Mouse (Mus musculus) ovary, postnatal 14 days (tissue): ENCODE results near the gene Serpina3b.
"Not testable (repeated sequence)": the region's sequence is repeated elsewhere in the genome, so short reads cannot be mapped to it uniquely, and the experiment has no call there.

Experiments used
- DNase-seq: peaks from one replicate; pipeline ENCODE4 v3.0.0; 2022; ENCODE audit warnings: low spot score

The Serpina3b gene

GRCm38 (mm10) chr12:104127696-104128095 is at the start of gene Serpina3b:
Serpina3b (plus strand) TSS chr12:104127996.
- DNase-seq: no peak

- DNase-seq: no peak
These were observed 37.7 kb upstream of the Serpina3b start for GRCm38 (mm10) chr12:104090119-104090518.

- no peak for DNase-seq
These were observed 36.5 kb upstream of the Serpina3b start for GRCm38 (mm10) chr12:104091303-104091702.

GRCm38 (mm10) chr12:104100768-104101167 is 27.0 kb upstream of the Serpina3b start, which contains the start of gene Serpina5:
Serpina5 (plus strand) TSS chr12:104101113.
- DNase-seq: no peak

- DNase-seq: no peak
These were observed 21.9 kb upstream of the Serpina3b start for GRCm38 (mm10) chr12:104105847-104106246.

GRCm38 (mm10) chr12:104106919-104107318 is 20.9 kb upstream of the Serpina3b start:
- DNase-seq: no peak

GRCm38 (mm10) chr12:104108507-104108906 is 19.3 kb upstream of the Serpina3b start:
- DNase-seq: no peak

GRCm38 (mm10) chr12:104112333-104112732 is 15.5 kb upstream of the Serpina3b start, which contains the start of gene Serpina3a:
Serpina3a (plus strand) TSS chr12:104112724.
- not testable (repeated sequence) for DNase-seq

GRCm38 (mm10) chr12:104114921-104115579 is 12.7 kb upstream of the Serpina3b start:
- no peak for DNase-seq

- DNase-seq: no peak
These were observed 4.7 kb upstream of the Serpina3b start for GRCm38 (mm10) chr12:104123097-104123496.

GRCm38 (mm10) chr12:104123996-104124395 is 3.8 kb upstream of the Serpina3b start:
- no peak for DNase-seq

- DNase-seq: no peak
These were observed 2.7 kb upstream of the Serpina3b start for GRCm38 (mm10) chr12:104125021-104125560.

- no peak for DNase-seq
These were observed 3.2 kb downstream of the Serpina3b start for GRCm38 (mm10) chr12:104131041-104131440.

GRCm38 (mm10) chr12:104138216-104138615 is 10.4 kb downstream of the Serpina3b start:
- DNase-seq: no peak

GRCm38 (mm10) chr12:104140543-104141103 is 12.8 kb downstream of the Serpina3b start:
- DNase-seq: no peak

- DNase-seq: no peak
These were observed 13.7 kb downstream of the Serpina3b start for GRCm38 (mm10) chr12:104141506-104141905.

GRCm38 (mm10) chr12:104142427-104142826 is 14.6 kb downstream of the Serpina3b start:
- no peak for DNase-seq

GRCm38 (mm10) chr12:104143286-104143685 is 15.5 kb downstream of the Serpina3b start:
- DNase-seq: no peak

- no peak for DNase-seq
These were observed 17.8 kb downstream of the Serpina3b start for GRCm38 (mm10) chr12:104145571-104145970.

- DNase-seq: no peak
These were observed 24.2 kb downstream of the Serpina3b start for GRCm38 (mm10) chr12:104151989-104152388.

GRCm38 (mm10) chr12:104153041-104153645 is 25.3 kb downstream of the Serpina3b start:
- no peak for DNase-seq

GRCm38 (mm10) chr12:104153656-104154055 is 25.9 kb downstream of the Serpina3b start, which contains the start of gene Serpina3c:
Serpina3c (minus strand) TSS chr12:104153870.
- no peak for DNase-seq

- DNase-seq: no peak
These were observed 47.0 kb downstream of the Serpina3b start for GRCm38 (mm10) chr12:104174747-104175146.
